Mouse (Mus musculus) lung, embryonic 16.5 days (tissue): Measurements from ENCODE around the gene Cks1b. TPM values are rescaled to one million over a fixed set of nuclear protein-coding genes. Genes with fewer than 3 reads are reported as not detected.

Experiments
- ATAC-seq: fragments of 200-750 bp; cut with Nextera tagmentation; 2 replicates; pipeline ENCODE4 v1.8.0; 2017; ENCODE audit warnings: low read depth, mild to moderate bottlenecking, moderate library complexity
- H3K27ac ChIP-seq: fragments of 300-500 bp; sonication (generic); 2 replicates; pipeline ENCODE4 v1.5.1; 2014; ENCODE audit warnings: mild to moderate bottlenecking, control low read depth, low read length
- H3K27me3 ChIP-seq: fragments of 300-500 bp; sonication (generic); 2 replicates; pipeline ENCODE4 v1.6.1; 2014; ENCODE audit warnings: low read depth, low read length, mixed read lengths; ENCODE audit not compliant: control insufficient read depth, insufficient read depth
- H3K36me3 ChIP-seq: fragments of 300-500 bp; sonication (generic); 2 replicates; pipeline ENCODE4 v1.6.1; 2014; ENCODE audit warnings: low read length; ENCODE audit not compliant: control insufficient read depth, insufficient read depth
- H3K4me1 ChIP-seq: fragments of 300-500 bp; sonication (generic); replicated peaks from 2 replicates; pipeline ENCODE4 v1.6.1; 2014; ENCODE audit warnings: low read length, mixed read lengths; ENCODE audit not compliant: control insufficient read depth, insufficient read depth
- H3K4me2 ChIP-seq: fragments of 300-500 bp; sonication (generic); 2 replicates; pipeline ENCODE4 v1.6.1; 2014; ENCODE audit warnings: low read depth, low read length, control low read depth
- H3K4me3 ChIP-seq: fragments of 300-500 bp; sonication (generic); 2 replicates; pipeline ENCODE4 v1.5.1; 2014; ENCODE audit warnings: mild to moderate bottlenecking, low read length, control low read depth
- H3K9ac ChIP-seq: fragments of 300-500 bp; sonication (generic); 2 replicates; pipeline ENCODE4 v1.6.1; 2014; ENCODE audit warnings: low read length, control low read depth
- H3K9me3 ChIP-seq: fragments of 300-500 bp; sonication (generic); 2 replicates; pipeline ENCODE4 v1.6.1; 2016; ENCODE audit warnings: low read length; ENCODE audit not compliant: control insufficient read depth
- WGBS: fragments of 180-500 bp; shearing (Covaris S2); extraction: QIAGEN DNeasy Blood & Tissue Kit; methylation state at CpG from one replicate; pipeline ENCODE4 v1.1.7; 2014; 5-methylcytosine and 5-hydroxymethylcytosine counted together
- polyA plus RNA-seq: library from polyadenylated mRNA; unstranded; fragments of >200 nt; fragmentation: Nextera tagmentation; extraction: Ambion mirVana; gene quantifications from 2 replicates; pipeline ENCODE4 v1.2.1, GENCODE M21; 2015

Gene Cks1b
- polyA plus RNA-seq, 1 experiment from 2014 or later: 518 TPM

GRCm38 (mm10) chr3:89419981-89420380 is 1.8 kb upstream of the Cks1b start:
- no peak for ATAC-seq

DNA sequence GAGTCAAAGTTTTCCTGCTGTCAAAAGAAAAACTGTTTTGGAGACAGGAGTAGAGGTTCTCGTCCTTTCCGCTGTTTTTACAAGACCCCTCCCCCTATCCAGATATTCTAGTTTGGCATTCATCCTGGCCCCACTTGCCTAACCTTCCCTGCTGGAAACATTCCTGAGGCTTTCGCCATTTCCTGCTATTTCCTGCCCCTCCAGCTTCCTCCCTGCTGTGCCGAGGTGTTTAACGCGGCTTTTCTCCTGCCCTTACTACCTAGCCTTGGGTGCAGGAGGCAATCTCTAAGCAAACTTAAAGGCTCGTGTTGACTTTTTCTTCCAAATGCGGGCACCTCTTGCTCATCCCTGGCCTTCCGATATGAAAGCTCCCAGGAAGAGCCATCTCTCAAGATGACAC is 1.4 kb upstream of the Cks1b start:
- peaks cover 32% of the 10 kb centered on the region for H3K4me1 ChIP-seq
- H3K27ac ChIP-seq: peak overlapping the region; percentile 99
- H3K4me2 ChIP-seq: peak overlapping the region; percentile 94
- peak overlapping the region; percentile 84 for H3K9ac ChIP-seq
- ATAC-seq: peak; percentile 18
- H3K4me3 ChIP-seq: peak overlapping the region; percentile 78
- H3K36me3 ChIP-seq: peaks cover 27% of the 10 kb centered on the region
- 0% methylated on average over 9 of the region's 9 CpGs for WGBS
- H3K9me3 ChIP-seq: no peaks in the 10 kb centered on the region
- H3K27me3 ChIP-seq: no peaks in the 10 kb centered on the region

More at GRCm38 (mm10) chr3:89419981-89420380, 1.8 kb upstream of the Cks1b start:
- Histone ChIP-seq H3K4me1 (peaks cover 32% of the 10 kb centered on the region), H3K36me3 (peaks cover 25% of the 10 kb centered on the region), H3K4me3 (peak overlapping the region; percentile 78), H3K27me3 (no peaks in the 10 kb centered on the region), H3K4me2 (peak overlapping the region; percentile 94), H3K9ac (peak overlapping the region; percentile 84), H3K27ac (peak overlapping the region; percentile 99), H3K9me3 (no peaks in the 10 kb centered on the region)
- WGBS: 3% methylated on average over 3 of the region's 3 CpGs

- H3K9me3 ChIP-seq: no peaks in the 10 kb centered on the region
- peak overlapping the region; percentile 78 for H3K4me3 ChIP-seq
- H3K9ac ChIP-seq: peak overlapping the region; percentile 84
- H3K27ac ChIP-seq: peak overlapping the region; percentile 99
- peak overlapping the region; percentile 94 for H3K4me2 ChIP-seq
- peaks cover 30% of the 10 kb centered on the region for H3K36me3 ChIP-seq
- no peaks in the 10 kb centered on the region for H3K27me3 ChIP-seq
- H3K4me1 ChIP-seq: peaks cover 32% of the 10 kb centered on the region
- 0% methylated on average over 16 of the region's 16 CpGs for WGBS
- ATAC-seq: peak; percentile 37; the same call in 1 of the 2 replicates
These were observed 673 bp upstream of the Cks1b start for GRCm38 (mm10) chr3:89418861-89419250.

DNA sequence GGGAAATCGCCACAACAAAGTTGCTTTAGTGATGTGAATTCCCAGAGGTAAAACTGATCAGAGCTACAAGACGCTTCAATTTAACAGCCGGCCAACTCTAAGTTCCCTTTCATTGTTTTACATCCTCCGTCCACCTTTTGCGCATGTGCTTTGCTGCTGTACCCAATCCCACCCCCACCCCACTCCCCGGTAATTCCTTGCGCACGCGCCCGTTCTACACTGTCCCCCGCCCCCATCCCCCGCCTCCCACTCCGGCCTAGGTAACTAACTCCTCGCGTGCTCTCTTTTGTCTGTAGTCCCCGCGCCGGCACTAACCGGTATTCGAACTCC is 378 bp downstream of the Cks1b start:
- Histone ChIP-seq H3K36me3 (peaks cover 26% of the 10 kb centered on the region), H3K9ac (peak overlapping the region; percentile 77), H3K9me3 (no peaks in the 10 kb centered on the region), H3K4me1 (peaks cover 30% of the 10 kb centered on the region), H3K4me3 (peak overlapping the region; percentile 78), H3K27me3 (no peaks in the 10 kb centered on the region), H3K27ac (peak overlapping the region; percentile 78), H3K4me2 (peak overlapping the region; percentile 91)
- peak; percentile 21 for ATAC-seq
- under 1% methylated on average over 20 of the region's 20 CpGs for WGBS

DNA sequence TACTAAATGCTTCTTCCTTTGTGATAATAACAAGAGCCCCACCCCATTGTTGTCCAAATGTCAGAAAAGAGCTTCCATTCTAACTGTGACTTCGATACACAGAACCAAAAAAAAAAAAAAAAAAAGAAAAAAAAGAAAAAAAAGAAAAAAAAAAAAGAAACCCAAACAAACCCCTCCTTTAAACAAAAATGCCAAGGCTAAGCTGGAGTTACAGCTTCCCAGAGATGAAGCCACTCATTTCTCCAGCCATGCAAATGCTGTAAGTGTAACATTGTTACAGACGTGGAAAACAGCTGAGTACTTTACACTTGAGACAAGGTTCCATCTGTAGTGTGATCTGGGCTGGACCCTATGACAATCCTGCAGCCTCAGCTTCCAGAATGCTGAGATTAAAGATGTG is 1.1 kb downstream of the Cks1b start:
- H3K4me1 ChIP-seq: peaks cover 30% of the 10 kb centered on the region
- no peaks in the 10 kb centered on the region for H3K27me3 ChIP-seq
- WGBS: 7% methylated on average over 2 of the region's 2 CpGs
- H3K9me3 ChIP-seq: no peaks in the 10 kb centered on the region
- H3K4me2 ChIP-seq: peak overlapping the region; percentile 91
- no peak for ATAC-seq
- peak overlapping the region; percentile 78 for H3K4me3 ChIP-seq
- peak overlapping the region; percentile 78 for H3K27ac ChIP-seq
- peak overlapping the region; percentile 77 for H3K9ac ChIP-seq
- H3K36me3 ChIP-seq: peaks cover 26% of the 10 kb centered on the region

GRCm38 (mm10) chr3:89416158-89416557 is 2.0 kb downstream of the Cks1b start:
- 94% methylated on average over 8 of the region's 8 CpGs for WGBS
- Histone ChIP-seq H3K4me1 (peaks cover 24% of the 10 kb centered on the region), H3K4me2 (no peak overlapping the region), H3K27me3 (no peaks in the 10 kb centered on the region), H3K27ac (no peak overlapping the region), H3K9ac (no peak overlapping the region), H3K36me3 (peaks cover 26% of the 10 kb centered on the region), H3K9me3 (no peaks in the 10 kb centered on the region), H3K4me3 (no peak overlapping the region)
- ATAC-seq: no peak

- 5% methylated on average over 28 of the region's 28 CpGs for WGBS
- Histone ChIP-seq H3K9me3 (no peaks in the 10 kb centered on the region), H3K27me3 (no peaks in the 10 kb centered on the region), H3K9ac (peak within 1 kb of the TSS; percentile 67), H3K27ac (peak within 1 kb of the TSS; percentile 14; the same call in 1 of the 2 replicates), H3K4me2 (peak within 1 kb of the TSS; percentile 81), H3K36me3 (peaks cover 26% of the 10 kb centered on the region), H3K4me3 (peak within 1 kb of the TSS; percentile 65), H3K4me1 (peaks cover 11% of the 10 kb centered on the region)
- ATAC-seq: peak; percentile 99
These were observed 6.4 kb downstream of the Cks1b start, which contains the start of gene Flad1 for GRCm38 (mm10) chr3:89411490-89412393. Gene Flad1, minus strand, starts transcription at chr3:89411870.

- no peaks in the 10 kb centered on the region for H3K9me3 ChIP-seq
- peak overlapping the region; percentile 81 for H3K4me2 ChIP-seq
- 75% methylated on average over 10 of the region's 10 CpGs for WGBS
- H3K27me3 ChIP-seq: no peaks in the 10 kb centered on the region
- H3K4me3 ChIP-seq: peak overlapping the region; percentile 65
- ATAC-seq: no peak
- H3K4me1 ChIP-seq: peaks cover 7% of the 10 kb centered on the region
- H3K27ac ChIP-seq: no peak overlapping the region
- peaks cover 20% of the 10 kb centered on the region for H3K36me3 ChIP-seq
- H3K9ac ChIP-seq: peak overlapping the region; percentile 67
These were observed 7.3 kb downstream of the Cks1b start for GRCm38 (mm10) chr3:89410864-89411263.

- Histone ChIP-seq H3K9me3 (no peaks in the 10 kb centered on the region), H3K4me2 (no peak overlapping the region), H3K4me3 (no peak overlapping the region), H3K27me3 (no peaks in the 10 kb centered on the region), H3K27ac (no peak overlapping the region), H3K9ac (no peak overlapping the region), H3K36me3 (peaks cover 9% of the 10 kb centered on the region), H3K4me1 (peaks cover 7% of the 10 kb centered on the region)
- ATAC-seq: no peak
- WGBS: 85% methylated on average over 3 of the region's 3 CpGs
These were observed 8.5 kb downstream of the Cks1b start for GRCm38 (mm10) chr3:89409701-89410100.
